Mouse (Mus musculus) hindbrain, embryonic 11.5 days (tissue): Measurements from ENCODE around the gene Gm45140. TPM values are rescaled to one million over a fixed set of nuclear protein-coding genes. Genes with fewer than 3 reads are reported as not detected.

ENCODE experiments used
- ATAC-seq: fragments of 200-750 bp; cut with Nextera tagmentation; 2 replicates; pipeline ENCODE4 v1.8.0; 2017; ENCODE audit warnings: mild to moderate bottlenecking, moderate TSS enrichment, moderate library complexity; ENCODE audit not compliant: low FRiP score
- DNase-seq: peaks from one replicate; pipeline ENCODE4 v3.0.0-alpha.2; 2015; ENCODE audit warnings: low spot score
- H3K27ac ChIP-seq: fragments of 300-500 bp; sonication (generic); 2 replicates; pipeline ENCODE4 v1.5.1; 2014; ENCODE audit warnings: mild to moderate bottlenecking, low read depth, low read length
- H3K27me3 ChIP-seq: fragments of 300-500 bp; sonication (generic); 2 replicates; pipeline ENCODE4 v1.6.1; 2014; ENCODE audit warnings: mild to moderate bottlenecking, low read length, moderate library complexity, mixed read lengths; ENCODE audit not compliant: control insufficient read depth, insufficient read depth
- H3K36me3 ChIP-seq: fragments of 300-500 bp; sonication (generic); 2 replicates; pipeline ENCODE4 v1.6.1; 2014; ENCODE audit warnings: mild to moderate bottlenecking, low read length, moderate library complexity, mixed read lengths; ENCODE audit not compliant: control insufficient read depth, insufficient read depth
- H3K4me1 ChIP-seq: fragments of 300-500 bp; sonication (generic); replicated peaks from 2 replicates; pipeline ENCODE4 v1.6.1; 2014; ENCODE audit warnings: low read length, mixed read lengths; ENCODE audit not compliant: control insufficient read depth, insufficient read depth
- H3K4me2 ChIP-seq: fragments of 300-500 bp; sonication (generic); replicated peaks from 2 replicates; pipeline ENCODE4 v1.6.1; 2014; ENCODE audit warnings: mild to moderate bottlenecking, low read depth, low read length
- H3K4me3 ChIP-seq: fragments of 300-500 bp; sonication (generic); 2 replicates; pipeline ENCODE4 v1.5.1; 2014; ENCODE audit warnings: low read depth, low read length
- H3K9ac ChIP-seq: fragments of 300-500 bp; sonication (generic); 2 replicates; pipeline ENCODE4 v1.6.1; 2014; ENCODE audit warnings: low read depth, low read length
- H3K9me3 ChIP-seq: fragments of 300-500 bp; sonication (generic); 2 replicates; pipeline ENCODE4 v1.6.1; 2016; ENCODE audit warnings: low read length; ENCODE audit not compliant: control insufficient read depth
- WGBS: fragments of 180-500 bp; shearing (Covaris S2); extraction: QIAGEN DNeasy Blood & Tissue Kit; methylation state at CpG from one replicate; pipeline ENCODE4 v1.1.7; 2014; 5-methylcytosine and 5-hydroxymethylcytosine counted together
- polyA plus RNA-seq: library from polyadenylated mRNA; unstranded; fragments of >200 nt; fragmentation: Nextera tagmentation; extraction: Ambion mirVana; gene quantifications from 2 replicates; pipeline ENCODE4 v1.2.1, GENCODE M21; 2014

Gene Gm45140
- polyA plus RNA-seq, 1 experiment from 2014 or later: 3.2 TPM

DNA sequence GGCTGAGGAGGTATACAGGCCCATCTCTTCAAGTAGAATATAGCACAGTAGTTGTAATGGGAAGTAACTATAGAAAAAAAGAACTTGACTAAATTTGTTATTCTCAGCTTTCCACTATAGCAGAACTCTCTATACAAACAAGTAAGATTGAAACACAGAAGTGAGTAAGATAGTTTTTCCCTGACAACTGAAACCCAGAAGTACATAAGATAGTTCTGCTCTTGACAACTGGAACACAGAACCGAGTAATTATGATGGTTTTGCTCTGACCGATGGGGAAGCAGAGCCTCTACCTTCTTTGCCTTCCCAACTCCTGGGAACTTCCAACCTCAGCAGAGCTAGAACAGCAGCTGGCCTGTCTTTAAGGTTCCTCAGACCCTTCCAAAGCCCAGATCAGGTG, 26.5 kb downstream of the Gm45140 start:
- Histone ChIP-seq H3K4me1 (no peaks in the 10 kb centered on the region; the same call in 1 of the 2 replicates), H3K9ac (no peak overlapping the region), H3K4me3 (no peak overlapping the region), H3K36me3 (no peaks in the 10 kb centered on the region), H3K4me2 (no peak overlapping the region), H3K9me3 (no peaks in the 10 kb centered on the region), H3K27ac (no peak overlapping the region), H3K27me3 (0 out of 2 replicates have a peak, but pooled peaks cover 2% of the 10 kb centered on the region)
- WGBS: 93% methylated on average over 2 of the region's 2 CpGs
- DNase-seq: no peak
- no peak for ATAC-seq

DNA sequence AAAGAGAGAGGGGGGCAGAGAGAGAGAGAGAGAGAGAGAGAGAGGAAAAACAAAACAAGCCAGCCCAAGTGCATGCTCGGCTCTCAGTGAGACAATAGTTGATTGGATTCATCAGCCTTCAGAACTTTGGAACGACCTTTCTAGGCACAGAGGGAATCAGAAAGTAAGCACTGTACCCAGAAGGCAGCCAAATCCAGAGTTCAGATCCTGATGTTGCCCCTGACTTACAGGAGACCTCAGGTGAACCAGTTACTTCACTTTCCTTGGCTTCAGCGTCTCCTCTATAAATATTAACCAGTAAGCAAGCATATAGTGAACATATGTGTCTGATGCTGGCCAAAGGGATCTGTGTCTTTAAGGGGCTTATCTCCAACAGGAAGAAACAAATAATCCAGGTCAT, 27.1 kb downstream of the Gm45140 start:
- H3K4me2 ChIP-seq: no peak overlapping the region

DNA sequence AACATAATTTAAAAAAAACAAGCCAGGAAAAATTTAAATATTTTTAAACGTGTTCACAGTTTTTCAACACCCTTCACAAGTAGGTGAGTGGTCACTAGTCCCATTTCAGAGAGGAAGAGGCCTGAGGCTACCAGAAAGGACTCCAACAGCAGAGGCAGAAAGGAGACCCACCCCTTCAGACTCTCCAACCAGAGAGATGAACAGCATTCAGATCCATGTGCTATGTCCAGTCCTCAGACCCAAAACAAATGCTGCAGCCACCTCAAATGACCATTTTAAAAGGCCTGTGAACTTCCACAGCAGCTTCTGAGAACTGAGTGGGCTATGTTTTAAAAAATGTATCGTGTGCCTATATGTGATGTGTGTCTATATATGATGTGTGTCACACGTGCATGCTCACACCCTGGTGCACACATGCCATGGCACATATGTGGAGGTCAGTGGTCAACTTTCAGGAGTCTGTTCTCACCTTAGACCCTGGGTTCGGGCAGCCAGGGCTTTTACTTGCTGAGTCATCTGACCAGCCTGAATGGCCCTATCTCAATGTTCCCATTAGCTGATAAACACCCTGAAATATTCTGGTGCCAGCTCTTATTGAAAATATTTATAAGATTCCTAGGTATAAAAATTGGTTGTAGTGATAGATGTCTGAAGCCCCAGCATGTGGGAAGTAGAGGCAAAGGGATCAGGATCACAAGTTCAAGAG, 27.7 kb downstream of the Gm45140 start:
- 89% methylated on average over 4 of the region's 4 CpGs for WGBS
- DNase-seq: no peak

More for the DNA sequence above, 27.1 kb downstream of the Gm45140 start:
- H3K9me3 ChIP-seq: no peaks in the 10 kb centered on the region
- no peaks in the 10 kb centered on the region for H3K36me3 ChIP-seq
- H3K27me3 ChIP-seq: 0 out of 2 replicates have a peak, but pooled peaks cover 2% of the 10 kb centered on the region
- WGBS: 83% methylated on average over 3 of the region's 3 CpGs
- no peaks in the 10 kb centered on the region; the same call in 1 of the 2 replicates for H3K4me1 ChIP-seq
- no peak overlapping the region for H3K27ac ChIP-seq
- H3K9ac ChIP-seq: no peak overlapping the region
- DNase-seq (no peak), ATAC-seq (no peak)
- no peak overlapping the region for H3K4me3 ChIP-seq

DNA sequence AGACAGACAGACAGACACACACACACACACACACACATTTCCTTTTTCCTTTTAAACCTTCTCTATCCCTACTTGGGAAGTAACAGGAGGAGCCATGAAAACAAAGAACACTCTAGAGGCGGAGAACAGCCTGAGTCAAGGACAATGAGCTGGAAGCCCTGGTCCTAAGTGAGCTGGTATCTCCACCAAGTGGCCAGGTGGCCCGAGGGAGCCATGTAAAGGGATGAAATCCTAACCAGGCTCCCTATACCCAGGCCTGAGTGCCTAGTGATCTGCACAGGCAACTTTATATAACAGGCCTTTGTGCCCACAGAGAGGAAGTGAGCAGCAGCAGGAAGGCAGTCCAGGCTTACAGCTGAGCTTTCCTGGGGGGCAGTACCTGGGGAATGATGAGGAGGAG, 28.7 kb downstream of the Gm45140 start:
- Histone ChIP-seq H3K27me3 (0 out of 2 replicates have a peak, but pooled peaks cover 2% of the 10 kb centered on the region), H3K9ac (no peak overlapping the region), H3K9me3 (no peaks in the 10 kb centered on the region), H3K4me1 (no peaks in the 10 kb centered on the region), H3K36me3 (no peaks in the 10 kb centered on the region), H3K27ac (no peak overlapping the region), H3K4me3 (no peak overlapping the region), H3K4me2 (no peak overlapping the region)
- no peak for ATAC-seq
- no peak for DNase-seq
- 58% methylated on average over 2 of the region's 2 CpGs for WGBS

More for the DNA sequence above, 27.7 kb downstream of the Gm45140 start:
- ATAC-seq: no peak
- H3K4me3 ChIP-seq: no peak overlapping the region
- no peak overlapping the region for H3K27ac ChIP-seq
- H3K4me1 ChIP-seq: no peaks in the 10 kb centered on the region; the same call in 1 of the 2 replicates
- H3K27me3 ChIP-seq: 0 out of 2 replicates have a peak, but pooled peaks cover 2% of the 10 kb centered on the region
- H3K36me3 ChIP-seq: no peaks in the 10 kb centered on the region
- H3K9ac ChIP-seq: no peak overlapping the region
- H3K9me3 ChIP-seq: no peaks in the 10 kb centered on the region
- H3K4me2 ChIP-seq: no peak overlapping the region

DNA sequence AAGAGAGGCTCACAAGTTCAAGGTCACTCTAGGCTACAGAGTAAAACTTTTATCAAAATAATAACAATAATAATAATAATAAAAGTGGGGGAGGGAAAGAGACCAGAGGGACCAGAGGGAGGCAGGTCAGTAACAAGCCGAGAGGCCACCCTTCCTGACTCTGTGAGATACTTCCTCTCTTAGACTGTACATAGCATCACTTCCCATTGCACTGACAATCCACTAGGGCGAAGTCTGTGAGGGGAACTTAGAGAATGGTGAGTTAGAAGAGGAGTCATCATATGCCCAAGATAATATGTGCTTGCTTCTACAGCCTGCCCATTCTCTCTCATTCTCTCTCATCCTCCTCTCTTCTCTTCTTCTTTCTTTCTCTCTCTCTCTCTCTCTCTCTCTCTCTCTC, 29.6 kb downstream of the Gm45140 start:
- Histone ChIP-seq H3K9me3 (no peaks in the 10 kb centered on the region), H3K4me3 (no peak overlapping the region), H3K4me1 (no peaks in the 10 kb centered on the region), H3K9ac (no peak overlapping the region), H3K27me3 (0 out of 2 replicates have a peak, but pooled peaks cover 2% of the 10 kb centered on the region), H3K4me2 (no peak overlapping the region), H3K36me3 (no peaks in the 10 kb centered on the region), H3K27ac (no peak overlapping the region)
- DNase-seq (no peak), ATAC-seq (no peak)
- 86% methylated on average over 2 of the region's 2 CpGs for whole genome bisulfite sequencing

DNA sequence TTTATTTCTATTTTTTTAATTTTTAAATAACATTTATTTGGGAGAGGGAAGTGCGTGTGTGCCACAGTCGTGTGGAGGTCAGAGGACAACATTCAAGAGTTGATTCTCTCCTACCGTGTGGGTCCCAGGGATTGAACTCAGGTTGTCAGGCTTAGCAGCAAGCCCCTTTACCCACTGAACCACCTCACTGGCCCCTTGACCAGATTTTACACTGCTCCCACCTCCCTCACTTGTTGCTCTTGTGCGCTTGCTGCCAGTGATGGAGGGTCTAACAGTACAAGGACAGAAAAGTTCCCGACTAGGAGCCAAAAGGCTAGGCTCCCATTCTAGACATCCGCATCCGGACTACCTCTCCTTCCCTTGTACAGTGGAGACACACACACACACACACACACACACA, 30.1 kb downstream of the Gm45140 start:
- Histone ChIP-seq H3K4me1 (no peaks in the 10 kb centered on the region), H3K36me3 (no peaks in the 10 kb centered on the region), H3K27me3 (0 out of 2 replicates have a peak, but pooled peaks cover 2% of the 10 kb centered on the region), H3K27ac (no peak overlapping the region), H3K4me2 (no peak overlapping the region), H3K9ac (no peak overlapping the region), H3K9me3 (no peaks in the 10 kb centered on the region), H3K4me3 (no peak overlapping the region)
- 83% methylated on average over 7 of the region's 7 CpGs for WGBS
- no peak for DNase-seq
- ATAC-seq: no peak

DNA sequence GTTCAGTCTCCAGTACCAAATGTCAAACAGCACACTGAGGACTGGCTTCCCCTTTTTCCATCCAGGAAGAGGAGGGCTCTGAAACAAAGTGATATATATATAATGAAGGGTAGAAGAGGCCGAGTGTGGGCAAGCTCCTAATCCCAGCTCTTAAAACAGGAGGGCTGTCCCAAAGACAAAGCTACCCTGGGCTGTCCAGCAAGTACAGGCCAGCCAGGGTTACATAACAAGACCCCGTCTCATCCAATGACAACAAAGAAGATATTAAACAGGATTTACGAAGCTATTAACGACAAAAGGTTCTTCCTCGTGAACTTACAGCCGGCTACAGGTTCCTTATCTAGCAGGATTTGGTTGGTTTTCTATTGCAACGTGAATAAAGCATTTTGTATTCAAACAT, 30.7 kb downstream of the Gm45140 start:
- no peak for DNase-seq
- Histone ChIP-seq H3K27me3 (0 out of 2 replicates have a peak, but pooled peaks cover 2% of the 10 kb centered on the region), H3K4me1 (no peaks in the 10 kb centered on the region), H3K4me3 (no peak overlapping the region), H3K27ac (no peak overlapping the region), H3K4me2 (no peak overlapping the region), H3K9ac (no peak overlapping the region), H3K36me3 (no peaks in the 10 kb centered on the region), H3K9me3 (no peaks in the 10 kb centered on the region)
- 91% methylated on average over 7 of the region's 7 CpGs for WGBS
- ATAC-seq: no peak

DNA sequence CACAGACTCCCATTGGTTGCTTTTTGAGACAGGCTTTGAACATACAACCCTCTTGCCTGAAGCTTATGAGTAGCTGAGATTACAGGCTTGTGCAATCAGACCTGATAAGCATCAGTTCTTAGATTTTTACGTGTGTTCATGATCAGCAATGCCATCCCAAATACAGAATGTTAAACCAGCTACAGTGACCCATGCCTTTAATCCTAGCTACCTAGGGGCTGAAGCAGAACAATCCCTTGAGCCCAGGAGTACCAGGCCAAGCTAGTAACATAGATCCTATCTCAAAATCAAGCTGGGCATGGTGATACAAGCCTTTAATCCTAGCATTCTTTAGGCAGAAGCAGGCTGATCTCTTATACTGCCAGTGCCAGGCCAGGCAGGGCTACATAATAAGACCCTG, 31.6 kb downstream of the Gm45140 start:
- Histone ChIP-seq H3K4me1 (no peaks in the 10 kb centered on the region), H3K4me3 (no peak overlapping the region), H3K27ac (no peak overlapping the region), H3K27me3 (no peaks in the 10 kb centered on the region), H3K9ac (no peak overlapping the region), H3K4me2 (no peak overlapping the region), H3K9me3 (no peaks in the 10 kb centered on the region), H3K36me3 (no peaks in the 10 kb centered on the region)
- 84% methylated on average over 1 of the region's 1 CpGs for WGBS
- DNase-seq (no peak), ATAC-seq (no peak)

DNA sequence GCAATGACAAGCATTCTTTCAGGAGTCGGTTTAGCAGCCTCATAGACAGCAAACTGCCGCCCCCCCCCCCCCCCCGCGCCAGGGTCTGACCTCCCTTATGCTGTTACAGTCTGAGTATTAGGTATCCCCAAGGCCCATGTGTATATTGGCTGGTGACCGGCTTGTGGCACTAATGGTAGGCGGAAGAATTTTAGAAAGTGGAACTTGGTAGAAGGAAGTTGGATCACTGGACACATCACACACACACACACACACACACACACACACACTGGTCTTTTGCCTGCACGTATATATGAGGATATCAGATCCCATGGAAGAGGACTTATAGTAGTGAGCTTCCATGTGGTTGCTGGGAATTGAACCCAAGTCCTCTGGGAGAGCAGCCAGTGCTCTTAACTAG, 33.1 kb downstream of the Gm45140 start:
- Histone ChIP-seq H3K36me3 (no peaks in the 10 kb centered on the region), H3K9me3 (no peaks in the 10 kb centered on the region), H3K4me1 (no peaks in the 10 kb centered on the region), H3K4me2 (no peak overlapping the region), H3K4me3 (no peak overlapping the region), H3K27me3 (no peaks in the 10 kb centered on the region), H3K9ac (no peak overlapping the region), H3K27ac (no peak overlapping the region)
- no peak for DNase-seq
- 88% methylated on average over 7 of the region's 7 CpGs for WGBS
- ATAC-seq: no peak
